Mouse (Mus musculus) adrenal gland, postnatal 0 days (tissue): ENCODE results near the gene Fam172a. TPM values are rescaled to one million over a fixed set of nuclear protein-coding genes. Genes with fewer than 3 reads are reported as not detected.

Experiments
- polyA plus RNA-seq: library from polyadenylated mRNA; unstranded; fragments of >200 nt; fragmentation: Nextera tagmentation; extraction: Ambion mirVana; gene quantifications from 2 replicates; pipeline ENCODE4 v1.2.1, GENCODE M21; 2015

Fam172a gene
- 24.6 and 29.2 TPM in 2 replicates for polyA plus RNA-seq

DNA sequence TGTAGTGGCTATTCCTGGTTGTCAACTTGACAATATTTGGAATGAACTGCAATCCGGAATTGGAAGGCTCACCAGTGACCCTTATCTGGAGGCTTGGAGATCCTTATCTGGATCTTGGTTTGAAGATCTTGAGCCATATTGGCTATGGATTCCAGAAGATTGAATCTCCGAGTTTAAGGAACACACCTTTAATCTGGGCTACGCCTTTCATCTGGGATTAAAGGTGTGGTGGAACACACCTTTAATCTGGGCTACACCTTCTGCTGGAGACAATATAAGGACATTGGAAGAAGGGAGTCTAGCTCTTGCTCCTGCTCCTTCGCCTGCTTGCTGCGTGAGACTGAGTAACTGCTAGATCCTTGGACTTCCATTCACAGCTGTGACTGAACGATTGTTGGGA is at the start of gene Fam172a:
Gene Fam172a, plus strand, starts transcription at position 301 of the 400 bp plus-strand sequence.

GRCm38 (mm10) chr13:78024683-78025294 is 323.0 kb downstream of the Fam172a start, which contains the start of gene Pou5f2:
TSS of gene Pou5f2 (plus strand) at chr13:78024902.

DNA sequence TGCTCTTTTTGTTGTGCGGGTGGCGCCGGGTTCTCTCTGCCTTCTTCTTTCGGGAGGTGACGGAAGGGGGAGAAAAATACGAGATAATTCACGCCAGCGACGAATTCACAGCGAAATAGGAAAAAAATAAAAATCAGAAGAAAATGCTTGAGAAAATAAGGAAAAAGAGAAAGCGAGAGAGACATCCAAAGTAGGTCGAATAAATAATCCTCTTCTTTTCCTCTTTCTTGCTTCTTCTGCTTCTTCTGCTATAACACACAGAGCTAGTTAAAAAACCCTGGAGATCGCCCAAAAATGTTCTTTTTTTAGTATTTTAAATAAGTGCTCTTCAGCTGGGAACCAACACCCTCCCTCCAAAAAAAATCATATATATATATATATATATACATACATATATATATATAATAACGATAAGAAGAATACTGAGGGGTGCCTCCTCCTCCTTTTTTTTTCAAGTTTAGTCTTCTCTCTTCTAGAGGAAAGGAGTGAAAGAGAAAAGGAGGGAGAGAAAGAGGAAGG is 497.9 kb downstream of the Fam172a start, which contains the start of gene Nr2f1:
Gene Nr2f1, minus strand, starts transcription at position 116 of the 519 bp plus-strand sequence.

